Mouse (Mus musculus): ENCODE measurements at regions not wholly inside any gene's neighbourhood (a gene's known extent, or its start where the extent isn't known, plus 50 kb on each side); places are given as distances from the start of the nearest gene placed in this dataset.

GRCm38 (mm10) chr5:58975268-58975667 is 1257.5 kb downstream of the Pcdh7 start:
- Histone ChIP-seq H3K9ac (replicated peaks; ENCODE audit: low read length, poor library complexity, severe bottlenecking) (no peak overlapping the region), H3K27ac (ENCODE audit: low read depth, low read length) (no peak overlapping the region), H3K4me1 (ENCODE audit: insufficient read depth, low read length) (no peaks in the 10 kb centered on the region), H3K4me3 (ENCODE audit: low read depth, low read length) (no peak overlapping the region), H3K36me3 (ENCODE audit: insufficient read depth, low read length) (no peaks in the 10 kb centered on the region), H3K4me2 (ENCODE audit: low read depth, low read length, poor library complexity, severe bottlenecking) (no peak overlapping the region), H3K27me3 (ENCODE audit: insufficient read depth, low read length) (no peaks in the 10 kb centered on the region), H3K9me3 (ENCODE audit: low read length) (no peaks in the 10 kb centered on the region)
- DNase-seq (ENCODE audit: low spot score) (peak; percentile 16), ATAC-seq (ENCODE audit: low FRiP score) (no peak)
- no peak for TF ChIP-seq CTCF (IDR thresholded peaks at IDR 0.05)
- WGBS: 86% methylated on average over 2 of the region's 2 CpGs

- Histone ChIP-seq H3K4me2 (ENCODE audit: low read depth, low read length, poor library complexity, severe bottlenecking) (no peak overlapping the region), H3K27ac (ENCODE audit: low read depth, low read length) (no peak overlapping the region), H3K4me1 (ENCODE audit: insufficient read depth, low read length) (no peaks in the 10 kb centered on the region), H3K27me3 (ENCODE audit: insufficient read depth, low read length) (no peaks in the 10 kb centered on the region), H3K9ac (replicated peaks; ENCODE audit: low read length, poor library complexity, severe bottlenecking) (no peak overlapping the region), H3K4me3 (ENCODE audit: low read depth, low read length) (no peak overlapping the region), H3K36me3 (ENCODE audit: insufficient read depth, low read length) (no peaks in the 10 kb centered on the region), H3K9me3 (ENCODE audit: low read length) (no peaks in the 10 kb centered on the region)
- DNase-seq (ENCODE audit: low spot score) (no peak), ATAC-seq (ENCODE audit: low FRiP score) (no peak)
- WGBS: 100% methylated on average over 1 of the region's 1 CpGs
- TF ChIP-seq CTCF (IDR thresholded peaks at IDR 0.05): no peak
These were observed 1270.0 kb downstream of the Pcdh7 start for GRCm38 (mm10) chr5:58987754-58988153.

Measured in midbrain, postnatal 0 days (tissue).